Mouse (Mus musculus): ENCODE results near the gene Spata5. TPM values are rescaled to one million over a fixed set of nuclear protein-coding genes. Genes with fewer than 3 reads are reported as not detected.

Spata5 gene
- total and polyA plus RNA-seq, 2 experiments from 2014 or later = 11.1 to 18.7 TPM

GRCm38 (mm10) chr3:37487639-37488038, 67.9 kb downstream of the Spata5 start:
- Histone ChIP-seq H3K4me2 (ENCODE audit: low read depth, low read length) (no peak overlapping the region), H3K27ac (ENCODE audit: low read depth) (no peak overlapping the region), H3K9ac (replicated peaks; ENCODE audit: low read depth, low read length) (no peak overlapping the region), H3K9me3 (replicated peaks; ENCODE audit: control insufficient read depth, low read length) (no peaks in the 10 kb centered on the region), H3K27me3 (ENCODE audit: control insufficient read depth, insufficient read depth, low read length) (no peaks in the 10 kb centered on the region), H3K36me3 (replicated peaks; ENCODE audit: control insufficient read depth, insufficient read depth, low read length) (no peaks in the 10 kb centered on the region), H3K4me1 (ENCODE audit: control insufficient read depth, insufficient read depth) (no peaks in the 10 kb centered on the region), H3K4me3 (ENCODE audit: low read depth, low read length) (no peak overlapping the region)
- ATAC-seq (ENCODE audit: insufficient read depth, low read depth) (no peak), DNase-seq (ENCODE audit: low spot score) (no peak)
- 71% methylated on average over 2 of the region's 2 CpGs for WGBS
- TF ChIP-seq EP300 (IDR thresholded peaks at IDR 0.05; ENCODE audit: low read depth) (no peak), CTCF (IDR thresholded peaks at IDR 0.05; ENCODE audit: low read depth) (no peak)

GRCm38 (mm10) chr3:37488173-37488572, 68.5 kb downstream of the Spata5 start:
- ATAC-seq (ENCODE audit: insufficient read depth, low read depth) (no peak), DNase-seq (ENCODE audit: low spot score) (no peak)
- Histone ChIP-seq H3K27me3 (ENCODE audit: control insufficient read depth, insufficient read depth, low read length) (no peaks in the 10 kb centered on the region), H3K27ac (ENCODE audit: low read depth) (no peak overlapping the region), H3K4me1 (ENCODE audit: control insufficient read depth, insufficient read depth) (no peaks in the 10 kb centered on the region), H3K36me3 (replicated peaks; ENCODE audit: control insufficient read depth, insufficient read depth, low read length) (no peaks in the 10 kb centered on the region), H3K4me3 (ENCODE audit: low read depth, low read length) (no peak overlapping the region), H3K9me3 (replicated peaks; ENCODE audit: control insufficient read depth, low read length) (no peaks in the 10 kb centered on the region), H3K9ac (replicated peaks; ENCODE audit: low read depth, low read length) (no peak overlapping the region), H3K4me2 (ENCODE audit: low read depth, low read length) (no peak overlapping the region)
- TF ChIP-seq EP300 (IDR thresholded peaks at IDR 0.05; ENCODE audit: low read depth) (no peak), CTCF (IDR thresholded peaks at IDR 0.05; ENCODE audit: low read depth) (no peak)

- Histone ChIP-seq H3K9ac (replicated peaks; ENCODE audit: low read depth, low read length) (no peak overlapping the region), H3K27ac (ENCODE audit: low read depth) (no peak overlapping the region), H3K4me2 (ENCODE audit: low read depth, low read length) (no peak overlapping the region), H3K4me3 (ENCODE audit: low read depth, low read length) (no peak overlapping the region), H3K4me1 (ENCODE audit: control insufficient read depth, insufficient read depth) (no peaks in the 10 kb centered on the region), H3K36me3 (replicated peaks; ENCODE audit: control insufficient read depth, insufficient read depth, low read length) (no peaks in the 10 kb centered on the region), H3K9me3 (replicated peaks; ENCODE audit: control insufficient read depth, low read length) (no peaks in the 10 kb centered on the region), H3K27me3 (ENCODE audit: control insufficient read depth, insufficient read depth, low read length) (no peaks in the 10 kb centered on the region)
- TF ChIP-seq CTCF (IDR thresholded peaks at IDR 0.05; ENCODE audit: low read depth) = no peak
- 79% methylated on average over 3 of the region's 3 CpGs for WGBS
- DNase-seq (ENCODE audit: low spot score) (no peak), ATAC-seq (ENCODE audit: insufficient read depth, low read depth) (no peak)
Measured at GRCm38 (mm10) chr3:37490025-37490424, 70.3 kb downstream of the Spata5 start.

GRCm38 (mm10) chr3:37500939-37501338, 81.2 kb downstream of the Spata5 start:
- WGBS = 64% methylated on average over 1 of the region's 1 CpGs
- no peaks in the 10 kb centered on the region for H3K4me1 ChIP-seq (ENCODE audit: control insufficient read depth, insufficient read depth)
- no peaks in the 10 kb centered on the region for H3K36me3 ChIP-seq (replicated peaks; ENCODE audit: control insufficient read depth, insufficient read depth, low read length)
- no peak overlapping the region for H3K4me3 ChIP-seq (ENCODE audit: low read depth, low read length)
- H3K9ac ChIP-seq (replicated peaks; ENCODE audit: low read depth, low read length) = no peak overlapping the region
- no peaks in the 10 kb centered on the region for H3K27me3 ChIP-seq (ENCODE audit: control insufficient read depth, insufficient read depth, low read length)
- no peak overlapping the region for H3K4me2 ChIP-seq (ENCODE audit: low read depth, low read length)
- ATAC-seq (ENCODE audit: insufficient read depth, low read depth) = no peak
- H3K27ac ChIP-seq (ENCODE audit: low read depth) = no peak overlapping the region
- DNase-seq (ENCODE audit: low spot score) = no peak
- TF ChIP-seq EP300 (IDR thresholded peaks at IDR 0.05; ENCODE audit: low read depth) (no peak), CTCF (IDR thresholded peaks at IDR 0.05; ENCODE audit: low read depth) (no peak)
- no peaks in the 10 kb centered on the region for H3K9me3 ChIP-seq (replicated peaks; ENCODE audit: control insufficient read depth, low read length)

- H3K4me1 ChIP-seq (ENCODE audit: control insufficient read depth, insufficient read depth) = no peaks in the 10 kb centered on the region
- no peak overlapping the region for H3K4me2 ChIP-seq (ENCODE audit: low read depth, low read length)
- TF ChIP-seq EP300 (IDR thresholded peaks at IDR 0.05; ENCODE audit: low read depth) = no peak
- no peak for TF ChIP-seq CTCF (IDR thresholded peaks at IDR 0.05; ENCODE audit: low read depth)
- ATAC-seq (ENCODE audit: insufficient read depth, low read depth) (no peak), DNase-seq (ENCODE audit: low spot score) (no peak)
- no peaks in the 10 kb centered on the region for H3K9me3 ChIP-seq (replicated peaks; ENCODE audit: control insufficient read depth, low read length)
- no peaks in the 10 kb centered on the region for H3K36me3 ChIP-seq (replicated peaks; ENCODE audit: control insufficient read depth, insufficient read depth, low read length)
- H3K9ac ChIP-seq (replicated peaks; ENCODE audit: low read depth, low read length) = no peak overlapping the region
- WGBS = 72% methylated on average over 2 of the region's 2 CpGs
- no peaks in the 10 kb centered on the region for H3K27me3 ChIP-seq (ENCODE audit: control insufficient read depth, insufficient read depth, low read length)
- no peak overlapping the region for H3K4me3 ChIP-seq (ENCODE audit: low read depth, low read length)
- H3K27ac ChIP-seq (ENCODE audit: low read depth) = no peak overlapping the region
Measured at GRCm38 (mm10) chr3:37502552-37502951, 82.9 kb downstream of the Spata5 start.

GRCm38 (mm10) chr3:37503846-37504245, 84.2 kb downstream of the Spata5 start:
- H3K36me3 ChIP-seq (replicated peaks; ENCODE audit: control insufficient read depth, insufficient read depth, low read length) = no peaks in the 10 kb centered on the region
- H3K4me1 ChIP-seq (ENCODE audit: control insufficient read depth, insufficient read depth) = no peaks in the 10 kb centered on the region
- ATAC-seq (ENCODE audit: insufficient read depth, low read depth) (no peak), DNase-seq (ENCODE audit: low spot score) (no peak)
- TF ChIP-seq EP300 (IDR thresholded peaks at IDR 0.05; ENCODE audit: low read depth) (no peak), CTCF (IDR thresholded peaks at IDR 0.05; ENCODE audit: low read depth) (no peak)
- no peak overlapping the region for H3K27ac ChIP-seq (ENCODE audit: low read depth)
- H3K9me3 ChIP-seq (replicated peaks; ENCODE audit: control insufficient read depth, low read length) = no peaks in the 10 kb centered on the region
- H3K9ac ChIP-seq (replicated peaks; ENCODE audit: low read depth, low read length) = no peak overlapping the region
- no peak overlapping the region for H3K4me3 ChIP-seq (ENCODE audit: low read depth, low read length)
- no peaks in the 10 kb centered on the region for H3K27me3 ChIP-seq (ENCODE audit: control insufficient read depth, insufficient read depth, low read length)
- H3K4me2 ChIP-seq (ENCODE audit: low read depth, low read length) = no peak overlapping the region

All from heart, postnatal 0 days (tissue).